Mouse (Mus musculus) hematopoietic stem cell, adult 5-6 weeks (primary cell): ENCODE data around the gene BC034090. TPM values are rescaled to one million over a fixed set of nuclear protein-coding genes. Genes with fewer than 3 reads are reported as not detected.

Experiments used
- ATAC-seq, 2 experiments: fragments of 125-278 bp in 1 of 2; replicated peaks in 1 of 2; 2 replicates each; pipeline ENCODE4 v1.8.0; 2016 to 2017; ENCODE audit warnings: inconsistent platforms in 2 of 2, mild to moderate bottlenecking in 2 of 2, moderate number of reproducible peaks in 2 of 2, low read depth in 1 of 2, moderate TSS enrichment in 1 of 2; ENCODE audit not compliant: low FRiP score in 2 of 2, poor library complexity in 2 of 2, severe bottlenecking in 2 of 2, insufficient read depth in 1 of 2, low TSS enrichment in 1 of 2
- total RNA-seq: library from RNA; stranded (forward); fragments of 172-1452, 232-1000 nt; gene quantifications from 2 replicates; pipeline ENCODE4 v1.2.3, GENCODE M21; 2017

The BC034090 gene
- total RNA-seq, 1 experiment from 2014 or later: 2.6 TPM

DNA sequence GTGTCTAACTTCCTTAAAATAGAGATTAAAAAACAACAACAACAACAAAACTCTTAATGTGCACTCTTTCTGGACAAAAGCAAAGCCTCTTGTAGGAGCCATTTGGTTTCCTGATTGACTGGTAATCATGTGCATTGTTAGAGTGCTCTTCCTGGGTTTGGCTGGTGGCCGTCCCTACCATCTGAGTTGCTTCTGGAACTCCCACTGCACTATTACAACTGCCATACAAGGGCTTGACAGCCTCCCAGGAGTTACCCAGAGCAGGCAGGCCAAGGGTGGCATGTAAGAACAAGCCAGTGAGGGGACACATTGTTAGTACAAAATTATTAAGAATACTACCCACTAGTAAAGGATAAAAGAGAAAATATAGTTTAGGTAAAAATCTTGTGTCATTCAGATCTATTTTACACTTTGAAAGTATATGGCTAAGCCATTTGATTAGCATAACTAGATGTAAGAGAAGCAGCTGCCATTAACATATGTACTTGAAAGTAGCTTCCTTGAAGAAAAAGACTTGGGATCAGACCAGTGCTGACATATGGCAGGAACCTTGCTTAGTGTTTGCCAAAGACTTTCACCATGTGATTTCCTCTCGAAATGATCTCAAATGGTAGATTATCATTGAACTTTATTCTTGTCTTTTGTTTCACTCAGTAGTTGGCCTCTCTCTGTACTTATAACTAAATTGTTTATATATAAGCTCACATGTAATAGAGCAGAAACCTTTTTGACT lies 65.9 kb downstream of the BC034090 start:
- ATAC-seq: no peak

DNA sequence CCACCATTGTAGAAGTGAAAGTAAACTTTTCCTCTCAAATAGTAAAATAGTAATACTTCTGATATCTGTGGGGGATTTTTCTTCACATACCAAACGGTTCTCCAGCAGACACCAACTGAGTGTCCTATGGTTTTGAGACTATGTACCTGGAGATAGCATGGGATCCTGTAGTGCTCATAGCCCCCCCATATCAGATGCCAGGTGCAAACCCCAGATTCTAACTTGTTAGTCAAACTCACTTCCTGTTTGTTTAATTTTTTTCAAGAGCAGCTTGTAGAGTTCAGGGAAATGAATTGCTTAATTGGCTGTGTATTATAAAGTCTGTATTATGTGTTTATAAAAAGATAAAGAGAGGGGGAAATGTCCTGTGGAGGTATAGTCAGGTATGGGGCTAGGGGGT lies 69.8 kb downstream of the BC034090 start:
- no peak; a peak in 1 of 4 replicates for ATAC-seq

DNA sequence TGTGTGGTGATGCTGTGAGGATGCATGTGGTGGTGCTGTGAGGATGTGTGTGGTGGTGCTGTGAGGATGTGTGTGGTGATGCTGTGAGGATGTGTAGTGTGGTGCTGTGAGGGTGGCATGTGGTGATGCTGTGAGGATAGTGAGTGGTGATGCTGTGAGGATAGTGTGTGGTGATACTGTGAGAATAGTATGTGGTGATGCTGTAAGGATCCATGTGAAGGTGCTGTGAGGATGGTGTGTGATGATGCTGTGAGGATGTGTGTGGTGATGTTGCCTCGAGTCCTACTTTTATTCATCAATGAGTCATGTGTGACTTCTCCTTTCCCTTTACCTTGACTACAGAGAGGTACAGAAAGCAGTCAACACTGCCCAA lies 70.6 kb downstream of the BC034090 start:
- peak in 1 of 2 experiments; percentile 18; a peak in 1 of 4 replicates for ATAC-seq

DNA sequence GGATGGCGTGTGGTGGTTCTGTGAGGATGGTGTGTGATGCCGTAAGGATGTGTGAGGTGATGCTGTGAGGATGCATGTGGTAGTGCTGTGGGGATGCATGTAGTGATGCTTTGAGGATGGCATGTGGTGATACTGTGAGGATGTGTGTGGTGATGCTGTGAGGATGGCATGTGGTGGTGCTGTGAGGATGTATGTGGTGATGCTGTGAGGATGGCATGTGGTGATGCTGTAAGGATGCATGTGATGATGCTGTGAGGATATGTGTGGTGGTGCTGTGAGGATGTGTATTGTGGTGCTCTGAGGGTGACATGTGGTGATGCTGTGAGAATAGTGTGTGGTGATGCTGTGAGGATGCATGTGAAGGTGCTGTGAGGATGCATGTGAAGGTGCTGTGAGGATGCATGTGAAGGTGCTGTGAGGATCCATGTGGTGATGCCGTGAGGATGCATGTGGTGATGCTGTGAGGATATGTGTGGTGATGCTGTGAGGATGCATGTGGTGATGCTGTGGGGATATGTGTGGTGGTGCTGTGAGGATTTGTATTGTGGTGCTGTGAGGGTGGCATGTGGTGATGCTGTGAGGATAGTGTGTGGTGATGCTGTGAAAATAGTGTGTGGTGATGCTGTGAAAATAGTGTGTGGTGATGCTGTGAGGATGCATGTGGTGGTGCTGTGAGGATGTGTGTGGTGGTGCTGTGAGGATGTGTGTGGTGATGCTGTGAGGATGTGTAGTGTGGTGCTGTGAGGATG lies 71.2 kb downstream of the BC034090 start:
- ATAC-seq: no peak

DNA sequence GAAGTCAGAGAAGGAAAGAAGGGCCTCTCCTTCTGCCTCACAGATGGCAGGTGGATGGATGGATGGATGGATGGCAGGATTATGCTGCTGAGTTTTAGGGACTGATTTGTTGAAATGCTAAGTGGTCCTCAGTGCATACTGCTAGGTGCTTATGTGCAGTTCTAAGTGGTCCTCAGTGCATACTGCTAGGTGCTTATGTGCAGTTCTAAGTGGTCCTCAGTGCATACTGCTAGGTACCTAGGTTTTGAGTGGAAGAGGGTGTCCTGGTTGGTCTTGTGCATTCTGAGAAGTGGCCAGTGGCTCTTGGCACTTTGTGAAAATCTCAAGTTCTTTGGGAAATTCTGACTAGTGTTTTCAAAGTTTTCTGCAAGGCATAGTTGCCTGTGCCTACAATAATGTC lies 74.3 kb downstream of the BC034090 start:
- no peak for ATAC-seq

DNA sequence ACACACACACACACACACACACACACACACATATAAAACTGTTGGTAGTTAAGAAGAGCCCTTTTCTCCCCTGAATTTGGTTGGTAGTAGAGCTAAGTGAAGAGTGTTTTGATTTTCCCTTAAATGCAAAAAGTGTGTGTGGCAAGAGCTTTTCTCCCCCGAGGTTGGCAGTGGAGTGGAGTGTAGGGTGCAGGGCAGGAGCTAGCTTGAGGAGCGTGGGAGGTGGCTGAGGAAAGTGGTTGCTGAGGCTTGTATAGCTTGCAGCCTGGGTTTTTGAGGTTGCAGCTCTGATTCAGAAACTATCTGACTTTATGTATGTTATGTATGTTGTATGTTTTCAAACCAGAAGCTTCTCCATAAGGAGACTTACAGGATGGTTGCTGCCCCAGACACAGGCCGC lies 76.8 kb downstream of the BC034090 start:
- ATAC-seq: no peak

Other genes with a start within 250 kb of the BC034090 start
- gene Ier5, start 144.8 kb downstream of the BC034090 start, total RNA-seq: 26.1 and 30.0 TPM in 2 replicates
- gene Mr1, start 97.6 kb downstream of the BC034090 start, total RNA-seq: 19.7 and 22.7 TPM in 2 replicates
- 58.4 and 85.5 TPM in 2 replicates for gene Stx6, start 85.7 kb downstream of the BC034090 start, total RNA-seq
- gene Xpr1, start 173.0 kb upstream of the BC034090 start, total RNA-seq: 27.5 and 30.4 TPM in 2 replicates